Mouse (Mus musculus) ES-Bruce4 (cell line): ENCODE measurements around the gene Gnb2. TPM values are rescaled to one million over a fixed set of nuclear protein-coding genes. Genes with fewer than 3 reads are reported as not detected.

Source experiments
- H3K27ac ChIP-seq: 2 replicates; pipeline ENCODE4 v1.5.1; 2012; ENCODE audit warnings: low read length, inconsistent platforms; ENCODE audit not compliant: insufficient read depth
- H3K27me3 ChIP-seq: 2 replicates; pipeline ENCODE4 v1.6.1; 2012; ENCODE audit warnings: mild to moderate bottlenecking, low read length, inconsistent platforms; ENCODE audit not compliant: control insufficient read depth, poor library complexity, insufficient read depth, severe bottlenecking
- H3K36me3 ChIP-seq: 2 replicates; pipeline ENCODE4 v1.6.1; 2012; ENCODE audit warnings: inconsistent platforms, mild to moderate bottlenecking, low read length, moderate library complexity; ENCODE audit not compliant: control insufficient read depth, poor library complexity, insufficient read depth, severe bottlenecking
- H3K4me1 ChIP-seq: one replicate; pipeline ENCODE4 v1.8.1; 2011; ENCODE audit warnings: low read length; ENCODE audit not compliant: control insufficient read depth, insufficient read depth
- H3K4me3 ChIP-seq: 2 replicates; pipeline ENCODE4 v1.5.1; 2011; ENCODE audit warnings: low read depth, mild to moderate bottlenecking, low read length
- H3K9ac ChIP-seq: 2 replicates; pipeline ENCODE4 v1.6.1; 2012; ENCODE audit warnings: low read depth, mild to moderate bottlenecking, inconsistent platforms; ENCODE audit not compliant: poor library complexity, severe bottlenecking
- H3K9me3 ChIP-seq: replicated peaks from 2 replicates; pipeline ENCODE4 v1.6.1; 2012; ENCODE audit warnings: mild to moderate bottlenecking, low read length, inconsistent platforms; ENCODE audit not compliant: control insufficient read depth, poor library complexity, insufficient read depth, severe bottlenecking
- CTCF ChIP-seq: IDR thresholded peaks from one replicate; pipeline ENCODE4 v1.8.1; 2011; ENCODE audit warnings: low read depth, low read length
- EP300 ChIP-seq: IDR thresholded peaks from 2 replicates; pipeline ENCODE4 v1.6.1; 2011; ENCODE audit warnings: low read depth, low read length; ENCODE audit not compliant: insufficient read depth
- POLR2A ChIP-seq: IDR thresholded peaks from one replicate; pipeline ENCODE4 v1.8.1; 2011; ENCODE audit warnings: low read length; ENCODE audit not compliant: insufficient read depth
- polyA plus RNA-seq: library from polyadenylated mRNA; stranded (reverse); fragments of >200 nt; gene quantifications from 2 replicates; pipeline ENCODE4 v1.2.4, GENCODE M21; 2011; ENCODE audit warnings: low read depth; ENCODE audit not compliant: missing spikeins, insufficient read depth, insufficient read length

Gnb2 gene
- polyA plus RNA-seq, 1 experiment: 208 TPM

DNA sequence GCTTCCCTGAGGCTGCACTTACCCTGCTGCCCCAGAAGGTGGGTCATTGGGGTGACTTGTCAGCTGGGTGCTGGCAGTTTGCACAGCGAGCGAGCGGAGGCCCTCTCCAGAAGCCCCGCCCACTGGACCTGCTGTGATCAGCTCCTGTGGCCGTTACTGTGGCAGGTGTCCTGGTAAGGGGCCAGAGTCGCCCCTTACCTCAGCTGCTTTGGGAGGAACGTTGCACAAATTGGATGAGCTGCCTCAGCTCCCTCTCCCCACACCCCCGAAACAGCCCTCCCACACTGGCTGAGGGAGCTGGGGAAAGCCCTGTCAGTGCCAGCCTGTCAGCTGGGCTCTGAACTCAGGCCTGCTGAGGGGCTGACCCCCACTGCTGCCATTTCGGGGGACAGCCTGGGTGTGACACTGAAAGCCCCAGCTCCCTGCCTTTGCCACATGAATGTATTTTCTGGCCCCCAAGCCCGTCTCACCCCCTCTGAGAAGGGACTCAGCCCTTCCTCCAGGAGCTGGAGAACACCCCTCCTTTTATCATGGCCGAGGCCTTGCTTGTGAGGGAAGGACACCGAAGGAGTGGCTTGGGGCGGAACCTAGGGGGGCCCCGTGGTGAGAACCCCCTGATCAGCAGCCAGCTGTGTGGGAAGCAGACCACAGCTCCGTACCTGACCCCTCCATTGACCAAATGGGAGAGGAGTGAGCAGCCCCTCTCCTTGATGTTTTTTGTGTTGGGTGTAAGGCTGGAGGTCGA, 6.9 kb downstream of the Gnb2 start:
- TF ChIP-seq POLR2A (no peak), CTCF (no peak), EP300 (no peak)
- Histone ChIP-seq H3K4me1 (peaks cover 5% of the 10 kb centered on the region), H3K9me3 (no peaks in the 10 kb centered on the region), H3K27ac (no peak overlapping the region), H3K36me3 (peaks cover 45% of the 10 kb centered on the region), H3K27me3 (no peaks in the 10 kb centered on the region), H3K4me3 (no peak overlapping the region), H3K9ac (no peak overlapping the region)

DNA sequence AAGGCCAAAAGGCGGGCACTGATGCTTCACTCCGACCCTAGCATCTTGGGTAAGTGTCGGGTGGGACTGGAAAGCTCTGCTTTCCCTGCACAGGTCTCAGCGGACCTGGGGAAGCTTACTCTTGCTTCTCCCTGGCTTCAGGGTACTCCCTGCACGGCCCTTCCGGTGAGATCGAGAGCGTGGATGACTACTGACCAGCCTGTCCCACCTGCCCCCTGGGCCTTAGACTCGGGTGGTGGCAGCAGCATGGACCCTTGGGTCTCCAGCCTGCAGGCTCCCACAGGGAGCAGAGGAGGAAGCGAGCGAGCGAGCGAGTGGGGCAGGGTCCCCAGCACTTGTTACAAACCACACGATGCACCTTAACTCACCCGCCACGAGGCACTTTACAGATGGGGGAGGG, 7.8 kb downstream of the Gnb2 start:
- H3K9ac ChIP-seq: no peak overlapping the region
- no peak overlapping the region for H3K27ac ChIP-seq

DNA sequence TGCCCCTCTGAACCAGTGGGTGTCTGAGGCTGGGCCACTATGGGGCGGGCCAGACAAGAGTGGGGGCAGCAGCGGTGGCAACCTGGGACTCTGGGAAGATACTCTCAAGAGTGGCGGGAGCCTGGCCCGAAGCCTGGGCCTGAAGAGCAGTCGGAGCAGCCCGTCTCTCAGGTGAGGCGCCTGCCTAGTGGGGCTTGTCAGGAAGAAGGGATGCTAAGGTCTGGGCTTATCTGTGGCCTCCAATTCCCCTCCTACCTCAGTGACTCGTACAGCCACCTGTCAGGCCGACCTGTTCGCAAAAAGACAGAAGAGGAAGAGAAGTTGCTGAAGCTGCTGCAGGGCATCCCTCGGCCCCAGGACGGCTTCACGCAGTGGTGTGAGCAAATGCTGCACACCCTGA, 8.6 kb downstream of the Gnb2 start:
- no peak for TF ChIP-seq POLR2A
- no peak for TF ChIP-seq CTCF
- TF ChIP-seq EP300: no peak
- H3K4me1 ChIP-seq: peaks cover 9% of the 10 kb centered on the region

More for the DNA sequence above, 7.8 kb downstream of the Gnb2 start:
- H3K4me1 ChIP-seq: peaks cover 9% of the 10 kb centered on the region
- peaks cover 48% of the 10 kb centered on the region for H3K36me3 ChIP-seq
- no peaks in the 10 kb centered on the region for H3K9me3 ChIP-seq
- TF ChIP-seq EP300: no peak
- TF ChIP-seq POLR2A: no peak
- TF ChIP-seq CTCF: no peak
- H3K27me3 ChIP-seq: no peaks in the 10 kb centered on the region
- H3K4me3 ChIP-seq: no peak overlapping the region

DNA sequence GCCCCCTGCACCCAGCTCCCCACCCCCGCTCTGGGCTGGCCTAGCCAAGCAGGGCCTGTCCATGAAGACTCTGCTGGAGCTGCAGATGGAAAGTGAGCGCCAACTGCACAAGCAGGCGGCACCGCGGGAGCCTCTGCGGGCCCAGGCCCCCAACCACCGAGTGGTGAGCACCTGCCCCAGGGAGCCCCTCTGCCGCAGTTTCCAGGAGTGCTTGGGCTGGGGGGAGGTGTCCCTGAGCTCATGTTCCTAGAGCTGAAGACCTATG, 9.1 kb downstream of the Gnb2 start:
- Histone ChIP-seq H3K9ac (no peak overlapping the region), H3K4me1 (peaks cover 9% of the 10 kb centered on the region), H3K27ac (no peak overlapping the region), H3K9me3 (no peaks in the 10 kb centered on the region), H3K27me3 (no peaks in the 10 kb centered on the region), H3K4me3 (no peak overlapping the region), H3K36me3 (peaks cover 58% of the 10 kb centered on the region)
- TF ChIP-seq POLR2A (no peak), CTCF (no peak), EP300 (no peak)

More for the DNA sequence above, 8.6 kb downstream of the Gnb2 start:
- peaks cover 54% of the 10 kb centered on the region for H3K36me3 ChIP-seq
- H3K4me3 ChIP-seq: no peak overlapping the region
- no peak overlapping the region for H3K27ac ChIP-seq
- H3K9ac ChIP-seq: no peak overlapping the region
- no peaks in the 10 kb centered on the region for H3K27me3 ChIP-seq
- H3K9me3 ChIP-seq: no peaks in the 10 kb centered on the region

DNA sequence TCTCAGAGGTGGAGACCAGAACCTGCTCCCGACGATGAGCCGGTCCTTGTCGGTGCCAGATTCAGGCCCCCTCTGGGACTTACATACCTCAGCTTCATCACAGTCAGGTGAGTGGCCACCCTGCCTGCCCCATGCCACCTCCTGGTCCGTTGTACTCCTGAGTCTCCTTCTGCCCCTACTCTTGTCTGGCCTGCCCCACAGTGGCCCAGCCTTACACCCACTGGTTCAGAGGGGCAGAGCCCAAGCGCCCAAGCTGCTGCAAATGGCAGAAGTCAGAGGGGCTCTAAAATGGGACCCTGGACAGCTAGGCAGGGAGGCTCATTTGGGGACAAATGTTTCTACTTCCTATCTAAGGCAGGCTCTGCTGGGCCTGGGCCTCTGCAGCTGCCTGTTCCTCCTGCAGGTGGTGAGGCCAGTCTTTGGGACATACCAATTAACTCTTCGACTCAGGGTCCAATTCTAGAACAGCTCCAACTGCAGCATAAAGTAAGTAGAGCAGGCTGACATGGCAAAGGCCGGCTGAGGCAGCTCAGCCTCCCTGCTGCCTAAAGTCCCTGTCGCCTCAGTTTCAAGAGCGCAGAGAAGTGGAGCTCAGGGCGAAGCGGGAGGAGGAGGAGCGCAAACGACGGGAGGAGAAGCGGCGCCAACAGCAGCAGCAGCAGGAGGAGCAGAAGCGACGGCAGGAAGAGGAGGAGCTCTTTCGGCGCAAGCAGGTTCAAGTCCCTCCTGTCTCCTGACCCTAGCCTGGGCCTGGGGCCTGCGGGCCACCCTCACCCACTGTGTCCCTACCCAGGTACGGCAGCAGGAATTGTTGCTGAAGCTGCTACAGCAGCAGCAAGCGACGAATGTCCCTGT, 9.7 kb downstream of the Gnb2 start:
- H3K9me3 ChIP-seq: no peaks in the 10 kb centered on the region
- no peak overlapping the region for H3K27ac ChIP-seq
- H3K9ac ChIP-seq: no peak overlapping the region
- H3K36me3 ChIP-seq: peaks cover 63% of the 10 kb centered on the region
- H3K4me3 ChIP-seq: no peak overlapping the region
- peaks cover 9% of the 10 kb centered on the region for H3K4me1 ChIP-seq
- no peaks in the 10 kb centered on the region for H3K27me3 ChIP-seq
- TF ChIP-seq EP300 (no peak), CTCF (no peak), POLR2A (no peak)

DNA sequence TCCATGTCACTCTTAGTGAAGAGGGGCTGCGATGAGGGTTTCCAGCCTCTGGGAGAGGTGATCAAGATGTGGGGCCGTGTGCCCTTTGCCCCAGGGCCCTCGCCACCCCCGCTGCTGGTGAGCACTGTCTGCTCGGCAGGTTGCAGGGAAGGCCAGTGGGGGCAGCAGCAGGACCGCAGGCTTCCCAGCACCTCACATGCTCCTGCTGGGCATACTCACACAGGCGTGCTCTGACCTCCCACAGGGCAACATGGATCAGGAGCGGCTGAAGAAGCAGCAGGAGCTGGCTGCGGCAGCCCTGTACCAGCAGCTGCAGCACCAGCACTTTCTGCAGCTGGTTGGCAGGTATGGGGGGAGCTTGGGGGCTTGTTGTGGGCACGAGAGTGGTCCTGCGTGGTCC, 10.6 kb downstream of the Gnb2 start:
- Histone ChIP-seq H3K9me3 (no peaks in the 10 kb centered on the region), H3K9ac (no peak overlapping the region), H3K27ac (no peak overlapping the region)

More for the DNA sequence above, 10.6 kb downstream of the Gnb2 start:
- no peak for TF ChIP-seq EP300
- TF ChIP-seq POLR2A: no peak
- no peak for TF ChIP-seq CTCF
- Histone ChIP-seq H3K36me3 (peaks cover 58% of the 10 kb centered on the region), H3K27me3 (no peaks in the 10 kb centered on the region), H3K4me1 (peaks cover 9% of the 10 kb centered on the region), H3K4me3 (no peak overlapping the region)
